Mouse (Mus musculus): ENCODE data around the gene Dnph1. TPM values are rescaled to one million over a fixed set of nuclear protein-coding genes. Genes with fewer than 3 reads are reported as not detected.
A peak's percentile ranks its signal among the peaks of the same experiment; 100 is the strongest.

The Dnph1 gene
- 0.87 TPM in 1 of 2 replicates, not detected in the other for polyA plus RNA-seq (2012; ENCODE audit: insufficient read depth, insufficient read length, missing spikeins)

GRCm38 (mm10) chr17:46496623-46497434 lies at the start of gene Dnph1:
Dnph1 (plus strand) TSS chr17:46496711.
- Histone ChIP-seq H3K4me3 (ENCODE audit: insufficient read depth, low read depth, low read length) (peak within 1 kb of the TSS; percentile 46), H3K27ac (replicated peaks; ENCODE audit: low read depth, low read length) (no peak within 1 kb of the TSS), H3K4me1 (ENCODE audit: control insufficient read depth, insufficient read depth, insufficient read length, low read length) (peaks cover 4% of the 10 kb centered on the region)

GRCm38 (mm10) chr17:46452683-46453082 lies 43.8 kb upstream of the Dnph1 start:
- peaks cover 3% of the 10 kb centered on the region; the same call in 1 of the 2 replicates for H3K4me1 ChIP-seq (ENCODE audit: control insufficient read depth, insufficient read depth, insufficient read length, low read length)
- no peak overlapping the region for H3K27ac ChIP-seq (replicated peaks; ENCODE audit: low read depth, low read length)

DNA sequence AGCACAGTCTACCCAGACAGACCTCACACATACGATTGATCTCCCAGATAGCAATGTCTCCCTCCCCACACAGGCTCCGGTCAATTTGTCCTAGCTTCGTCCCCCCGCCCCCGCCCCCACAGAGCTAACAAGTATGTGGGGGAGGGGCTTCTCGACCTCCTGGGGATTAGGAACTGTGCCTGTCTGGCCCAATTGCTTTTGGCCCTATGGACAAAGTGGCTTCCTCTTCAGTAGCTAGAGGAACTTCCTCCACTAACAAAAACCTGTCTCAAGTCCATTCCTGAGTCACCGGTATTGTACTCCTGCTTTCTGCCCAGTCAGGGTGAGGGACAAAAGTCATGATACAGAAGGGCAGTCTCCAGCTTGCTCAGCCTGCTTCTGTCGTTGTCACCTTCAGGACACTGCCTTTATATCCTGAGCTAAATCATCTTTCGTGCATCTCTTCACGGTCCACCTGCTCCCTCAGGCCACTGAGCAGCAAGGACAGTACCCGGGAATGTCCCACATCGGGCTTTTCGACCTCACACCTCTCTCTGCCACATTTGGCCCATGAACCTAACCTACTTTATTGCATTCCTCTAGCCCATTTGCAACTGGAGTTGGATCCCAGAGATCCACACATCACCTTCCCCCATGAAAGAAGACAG lies 43.1 kb upstream of the Dnph1 start:
- H3K4me3 ChIP-seq (ENCODE audit: insufficient read depth, low read depth, low read length) = no peak overlapping the region
- H3K27ac ChIP-seq (replicated peaks; ENCODE audit: low read depth, low read length) = no peak overlapping the region
- peaks cover 3% of the 10 kb centered on the region; the same call in 1 of the 2 replicates for H3K4me1 ChIP-seq (ENCODE audit: control insufficient read depth, insufficient read depth, insufficient read length, low read length)

More at GRCm38 (mm10) chr17:46452683-46453082, 43.8 kb upstream of the Dnph1 start:
- H3K4me3 ChIP-seq (ENCODE audit: insufficient read depth, low read depth, low read length) = no peak overlapping the region

DNA sequence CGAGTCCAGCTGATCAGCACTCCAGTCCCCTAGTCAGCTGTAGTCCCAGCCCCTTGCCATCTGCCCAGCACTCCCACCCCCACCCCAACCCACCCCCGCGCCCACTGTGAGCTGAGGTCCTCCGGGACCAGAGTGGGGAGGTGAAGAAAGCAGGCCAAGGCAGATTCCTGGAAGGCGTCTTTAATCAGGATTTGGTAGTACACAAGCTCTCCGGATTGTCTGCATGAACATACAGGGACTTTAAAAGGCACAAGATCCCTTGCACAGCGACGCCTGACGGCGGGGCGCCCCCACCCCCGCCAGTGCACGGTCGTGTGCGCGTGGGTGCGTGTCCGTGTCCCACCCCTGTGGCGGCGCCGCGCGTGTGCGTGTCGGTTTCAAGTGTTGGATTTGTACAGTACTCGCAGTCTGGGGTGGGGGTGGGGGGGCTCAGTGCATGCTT lies 42.5 kb upstream of the Dnph1 start:
- Histone ChIP-seq H3K4me3 (ENCODE audit: insufficient read depth, low read depth, low read length) (no peak overlapping the region), H3K27ac (replicated peaks; ENCODE audit: low read depth, low read length) (no peak overlapping the region), H3K4me1 (ENCODE audit: control insufficient read depth, insufficient read depth, insufficient read length, low read length) (peaks cover 3% of the 10 kb centered on the region; the same call in 1 of the 2 replicates)

DNA sequence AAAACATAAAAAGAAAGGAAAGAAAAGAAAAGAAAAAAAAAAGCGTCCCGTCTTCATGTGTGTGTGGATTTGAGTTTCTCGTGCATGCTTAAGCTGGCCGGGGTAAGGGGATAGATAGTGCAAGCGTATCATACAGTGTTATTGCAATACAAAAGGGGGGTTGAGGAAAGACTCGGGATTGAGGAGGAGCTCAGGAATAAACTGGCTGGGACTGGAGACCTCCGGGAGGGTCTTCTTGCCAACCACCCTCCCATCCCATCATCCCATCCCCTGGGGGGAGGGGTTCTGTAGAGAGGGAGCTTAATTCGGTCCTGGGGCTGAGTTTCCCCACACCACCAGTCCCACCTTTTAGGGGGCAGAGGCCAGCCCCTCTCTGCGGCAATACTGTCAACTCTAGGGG lies 42.0 kb upstream of the Dnph1 start:
- no peak overlapping the region for H3K27ac ChIP-seq (replicated peaks; ENCODE audit: low read depth, low read length)
- H3K4me3 ChIP-seq (ENCODE audit: insufficient read depth, low read depth, low read length) = peak overlapping the region; percentile 1; the same call in 1 of the 2 replicates
- peaks cover 3% of the 10 kb centered on the region; the same call in 1 of the 2 replicates for H3K4me1 ChIP-seq (ENCODE audit: control insufficient read depth, insufficient read depth, insufficient read length, low read length)

DNA sequence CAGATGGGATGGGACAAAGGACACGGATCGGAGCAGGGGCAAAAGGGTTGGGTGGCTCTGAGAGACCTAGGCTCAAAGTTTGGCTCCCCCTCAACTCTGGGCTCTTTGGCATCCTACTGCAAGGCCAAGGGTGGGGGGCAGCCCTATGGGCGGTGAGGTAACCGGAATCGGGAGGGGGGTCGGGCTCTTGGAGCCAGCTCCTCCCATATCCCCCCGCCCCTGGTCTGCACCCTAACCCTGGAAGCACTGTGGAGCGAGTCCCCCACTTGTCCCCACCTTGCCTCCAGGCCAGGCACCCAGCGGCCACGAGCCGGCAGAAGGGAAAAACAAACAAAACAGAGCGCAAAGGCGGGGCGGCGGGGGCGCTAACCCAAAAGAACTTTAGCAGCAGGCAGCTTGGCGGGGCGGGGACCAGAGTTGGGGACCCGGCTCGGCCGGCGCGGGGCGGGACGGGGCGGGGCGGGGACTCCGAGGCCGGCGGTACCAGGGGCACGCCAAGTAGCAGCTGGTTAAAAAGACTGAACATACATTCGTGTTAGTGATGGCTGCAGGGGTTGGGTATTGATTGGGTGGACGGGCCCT lies 41.3 kb upstream of the Dnph1 start:
- H3K4me1 ChIP-seq (ENCODE audit: control insufficient read depth, insufficient read depth, insufficient read length, low read length) = peaks cover 3% of the 10 kb centered on the region; the same call in 1 of the 2 replicates
- H3K27ac ChIP-seq (replicated peaks; ENCODE audit: low read depth, low read length) = no peak overlapping the region
- H3K4me3 ChIP-seq (ENCODE audit: insufficient read depth, low read depth, low read length) = no peak overlapping the region

DNA sequence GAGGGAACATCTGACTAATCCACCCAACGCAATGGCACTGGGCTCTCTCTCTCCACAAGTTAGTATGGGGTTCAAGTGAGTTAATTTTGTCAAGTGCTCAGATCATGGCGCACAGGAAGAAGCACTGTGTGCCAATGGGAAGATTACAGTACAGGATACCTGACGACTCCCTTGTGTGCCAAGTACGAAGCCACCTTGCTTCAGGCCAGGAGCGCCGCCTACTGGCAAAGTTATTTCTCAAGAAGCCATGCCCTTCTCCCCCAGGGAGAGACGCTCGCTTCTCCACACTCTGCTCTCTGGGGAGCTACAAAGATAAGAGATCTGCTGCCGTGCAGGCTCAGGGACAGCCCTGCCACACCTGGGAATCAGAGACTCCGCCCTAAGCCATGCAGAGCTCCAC lies 38.7 kb upstream of the Dnph1 start:
- H3K4me1 ChIP-seq (ENCODE audit: control insufficient read depth, insufficient read depth, insufficient read length, low read length) = peaks cover 3% of the 10 kb centered on the region; the same call in 1 of the 2 replicates
- no peak overlapping the region for H3K4me3 ChIP-seq (ENCODE audit: insufficient read depth, low read depth, low read length)
- H3K27ac ChIP-seq (replicated peaks; ENCODE audit: low read depth, low read length) = no peak overlapping the region

GRCm38 (mm10) chr17:46458439-46458838 lies 38.1 kb upstream of the Dnph1 start:
- Histone ChIP-seq H3K27ac (replicated peaks; ENCODE audit: low read depth, low read length) (no peak overlapping the region), H3K4me1 (ENCODE audit: control insufficient read depth, insufficient read depth, insufficient read length, low read length) (peaks cover 3% of the 10 kb centered on the region; the same call in 1 of the 2 replicates), H3K4me3 (ENCODE audit: insufficient read depth, low read depth, low read length) (no peak overlapping the region)

DNA sequence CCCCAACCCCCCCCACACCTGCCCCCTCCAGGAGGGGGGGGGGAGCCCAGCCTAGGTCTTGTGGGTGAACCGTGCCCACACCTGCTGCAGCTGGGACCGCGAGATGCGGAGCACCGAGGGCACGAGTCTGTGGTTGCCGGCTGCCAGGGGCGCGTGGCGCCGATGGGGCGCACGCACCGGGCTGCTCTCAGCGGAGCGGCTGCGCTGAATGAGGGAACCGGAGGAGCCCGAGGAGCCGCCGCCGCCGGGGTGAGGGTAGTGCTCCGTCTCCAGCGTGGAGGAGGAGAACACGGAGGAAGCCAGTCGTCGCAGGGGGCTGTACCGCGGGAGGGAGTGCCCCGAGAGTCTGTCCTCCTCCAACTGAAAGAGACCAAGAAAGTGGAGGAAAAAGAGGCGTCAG lies 35.8 kb upstream of the Dnph1 start:
- Histone ChIP-seq H3K4me1 (ENCODE audit: control insufficient read depth, insufficient read depth, insufficient read length, low read length) (no peaks in the 10 kb centered on the region; the same call in 1 of the 2 replicates), H3K4me3 (ENCODE audit: insufficient read depth, low read depth, low read length) (no peak overlapping the region), H3K27ac (replicated peaks; ENCODE audit: low read depth, low read length) (no peak overlapping the region)

DNA sequence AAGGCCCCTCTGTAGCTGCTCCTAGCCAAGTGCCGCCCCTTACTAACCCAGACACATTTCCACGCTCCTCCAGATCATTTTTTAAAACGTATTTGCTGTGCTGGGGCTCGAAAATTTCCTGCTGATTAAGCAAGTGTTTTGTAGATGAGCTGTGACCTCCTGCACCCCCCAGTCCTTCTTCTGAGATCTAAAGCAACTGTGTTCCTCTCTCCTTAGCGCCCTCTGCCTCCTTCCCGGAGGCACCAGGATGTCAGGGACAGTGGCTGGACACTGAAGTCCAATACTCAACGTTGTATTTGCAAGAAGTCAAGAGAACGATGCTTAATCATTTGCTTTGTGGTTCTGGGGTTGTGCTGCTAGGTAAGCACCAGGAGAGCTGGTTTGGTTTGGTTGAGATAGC lies 35.2 kb upstream of the Dnph1 start:
- Histone ChIP-seq H3K27ac (replicated peaks; ENCODE audit: low read depth, low read length) (no peak overlapping the region), H3K4me1 (ENCODE audit: control insufficient read depth, insufficient read depth, insufficient read length, low read length) (no peaks in the 10 kb centered on the region; the same call in 1 of the 2 replicates), H3K4me3 (ENCODE audit: insufficient read depth, low read depth, low read length) (no peak overlapping the region)

- Histone ChIP-seq H3K27ac (replicated peaks; ENCODE audit: low read depth, low read length) (no peak overlapping the region), H3K4me3 (ENCODE audit: insufficient read depth, low read depth, low read length) (no peak overlapping the region)
Observed at GRCm38 (mm10) chr17:46462226-46462625, 34.3 kb upstream of the Dnph1 start.

GRCm38 (mm10) chr17:46467830-46468229 lies 28.7 kb upstream of the Dnph1 start:
- H3K4me1 ChIP-seq (ENCODE audit: control insufficient read depth, insufficient read depth, insufficient read length, low read length) = no peaks in the 10 kb centered on the region
- H3K4me3 ChIP-seq (ENCODE audit: insufficient read depth, low read depth, low read length) = no peak overlapping the region
- H3K27ac ChIP-seq (replicated peaks; ENCODE audit: low read depth, low read length) = no peak overlapping the region

More at GRCm38 (mm10) chr17:46462226-46462625, 34.3 kb upstream of the Dnph1 start:
- no peaks in the 10 kb centered on the region; the same call in 1 of the 2 replicates for H3K4me1 ChIP-seq (ENCODE audit: control insufficient read depth, insufficient read depth, insufficient read length, low read length)

DNA sequence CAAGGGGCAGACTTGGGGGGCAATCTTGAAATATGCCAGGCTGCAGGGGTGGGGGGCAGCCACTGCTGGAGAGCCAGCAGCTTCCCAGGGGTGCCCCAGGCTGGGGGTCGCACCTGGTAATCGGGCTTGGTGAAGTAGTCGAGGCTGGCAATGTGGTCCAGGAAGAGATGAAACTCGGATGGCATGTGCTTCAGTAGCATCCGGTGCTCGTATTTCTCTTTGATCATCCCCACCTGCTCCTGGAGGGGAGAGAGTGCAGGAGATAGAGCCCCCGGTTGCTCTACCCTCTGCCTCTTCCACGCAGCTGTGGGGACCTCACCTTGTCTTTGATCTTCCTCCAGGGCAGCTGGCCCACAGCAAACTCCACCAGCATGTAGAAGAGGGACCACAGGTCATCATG lies 19.9 kb upstream of the Dnph1 start:
- H3K27ac ChIP-seq (replicated peaks; ENCODE audit: low read depth, low read length) = no peak overlapping the region
- no peak overlapping the region for H3K4me3 ChIP-seq (ENCODE audit: insufficient read depth, low read depth, low read length)
- no peaks in the 10 kb centered on the region for H3K4me1 ChIP-seq (ENCODE audit: control insufficient read depth, insufficient read depth, insufficient read length, low read length)

DNA sequence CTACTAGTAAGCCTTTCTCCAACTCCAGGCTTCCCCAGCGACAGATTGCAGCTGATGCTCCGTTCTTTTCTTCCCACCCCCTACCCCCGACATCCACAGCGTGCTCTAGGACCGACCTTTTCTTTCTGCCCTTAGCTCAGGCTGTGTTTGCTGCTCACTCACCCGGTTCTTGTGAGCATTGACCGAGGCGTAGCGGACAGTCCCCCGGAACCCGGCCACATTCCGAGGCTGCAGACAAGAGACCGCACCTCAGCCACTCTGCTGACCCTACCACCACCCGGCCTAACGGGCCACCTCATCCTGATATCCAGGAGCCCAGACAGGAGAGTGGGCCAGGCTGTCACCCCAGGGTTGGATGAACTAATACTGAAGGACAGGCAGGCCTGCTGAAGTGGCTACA lies 19.2 kb upstream of the Dnph1 start:
- Histone ChIP-seq H3K4me1 (ENCODE audit: control insufficient read depth, insufficient read depth, insufficient read length, low read length) (no peaks in the 10 kb centered on the region), H3K4me3 (ENCODE audit: insufficient read depth, low read depth, low read length) (no peak overlapping the region), H3K27ac (replicated peaks; ENCODE audit: low read depth, low read length) (no peak overlapping the region)

DNA sequence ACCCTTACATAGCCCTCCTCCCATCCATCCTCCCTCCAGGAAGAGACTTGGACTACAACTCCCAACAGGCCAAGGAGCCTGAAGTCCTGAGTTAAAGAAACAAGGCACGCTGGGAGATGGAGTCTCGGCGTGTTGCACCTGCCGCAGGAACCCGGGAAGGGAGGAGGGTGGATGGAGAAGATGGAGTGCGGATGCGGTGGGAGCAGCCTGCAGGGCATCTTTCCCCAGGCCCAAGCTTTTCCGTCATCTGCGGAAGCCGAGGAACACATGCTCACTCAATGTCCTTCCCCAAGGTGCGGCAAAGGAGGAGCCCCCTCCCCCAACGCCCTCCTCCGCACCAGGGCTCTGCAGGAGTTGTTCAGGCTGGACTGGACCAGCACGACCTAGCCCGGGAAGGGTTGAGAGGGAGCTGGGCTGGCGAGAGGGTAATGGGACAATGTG lies 12.9 kb upstream of the Dnph1 start:
- H3K27ac ChIP-seq (replicated peaks; ENCODE audit: low read depth, low read length) = no peak overlapping the region
- peak overlapping the region; percentile 39 for H3K4me3 ChIP-seq (ENCODE audit: insufficient read depth, low read depth, low read length)
- H3K4me1 ChIP-seq (ENCODE audit: control insufficient read depth, insufficient read depth, insufficient read length, low read length) = no peaks in the 10 kb centered on the region

All from brown adipose tissue, adult 24 weeks (tissue).